ENCODE assay signal across 10 mouse cellular contexts in genomic region chr14:44846558-44847263, GRCm38 (mm10).
"Had no signal": no experiment of that assay in that cellular context is flagged by ENCODE, and none has a peak within 500 bp of the region (broad histone marks: within the 10 kb centered on the region; RNA-seq: fewer than 3 reads in every experiment).

No protein-coding gene starts in this region.

- DNase-seq: kidney, adult 18-20 months; kidney, adult 9 months; kidney, postnatal 36 days; liver, embryonic 13.5 days; lung, adult 2 months; lung, postnatal 14 days; lung, postnatal 4 days; midbrain, embryonic 14.5 days; right cerebral cortex, postnatal 4 days; thymus, postnatal 36 days had no signal
